Mouse (Mus musculus) embryonic facial prominence, embryonic 11.5 days (tissue): ENCODE measurements around the gene Enpp7. TPM values are rescaled to one million over a fixed set of nuclear protein-coding genes. Genes with fewer than 3 reads are reported as not detected.

Experiments used
- ATAC-seq: fragments of 200-750 bp; cut with Nextera tagmentation; replicated peaks from 2 replicates; pipeline ENCODE4 v1.8.0; 2017; ENCODE audit warnings: low read depth; ENCODE audit not compliant: insufficient number of reproducible peaks, low FRiP score, low TSS enrichment
- DNase-seq: peaks from one replicate; pipeline ENCODE4 v3.0.0-alpha.2; 2015; ENCODE audit warnings: low spot score
- H3K27ac ChIP-seq: fragments of 300-500 bp; sonication (generic); replicated peaks from 2 replicates; pipeline ENCODE4 v1.5.1; 2014; ENCODE audit warnings: mild to moderate bottlenecking, low read depth, low read length, control low read depth
- H3K27me3 ChIP-seq: fragments of 300-500 bp; sonication (generic); 2 replicates; pipeline ENCODE4 v1.6.1; 2014; ENCODE audit warnings: mild to moderate bottlenecking, low read length, moderate library complexity, mixed read lengths; ENCODE audit not compliant: control insufficient read depth, insufficient read depth
- H3K36me3 ChIP-seq: fragments of 300-500 bp; sonication (generic); replicated peaks from 2 replicates; pipeline ENCODE4 v1.6.1; 2014; ENCODE audit warnings: low read depth, mild to moderate bottlenecking, low read length, moderate library complexity, mixed read lengths; ENCODE audit not compliant: control insufficient read depth, insufficient read depth
- H3K4me1 ChIP-seq: fragments of 300-500 bp; sonication (generic); 2 replicates; pipeline ENCODE4 v1.6.1; 2014; ENCODE audit warnings: low read length, mixed read lengths; ENCODE audit not compliant: control insufficient read depth, insufficient read depth
- H3K4me2 ChIP-seq: fragments of 300-500 bp; sonication (generic); 2 replicates; pipeline ENCODE4 v1.6.1; 2014; ENCODE audit warnings: low read depth, mild to moderate bottlenecking, control low read depth, low read length, moderate library complexity
- H3K4me3 ChIP-seq: fragments of 300-500 bp; sonication (generic); 2 replicates; pipeline ENCODE4 v1.5.1; 2014; ENCODE audit warnings: low read depth, low read length, control low read depth
- H3K9ac ChIP-seq: fragments of 300-500 bp; sonication (generic); replicated peaks from 2 replicates; pipeline ENCODE4 v1.6.1; 2014; ENCODE audit warnings: mild to moderate bottlenecking, control low read depth, low read length
- H3K9me3 ChIP-seq: fragments of 300-500 bp; sonication (generic); replicated peaks from 2 replicates; pipeline ENCODE4 v1.6.1; 2016; ENCODE audit warnings: mild to moderate bottlenecking, low read length, inconsistent platforms, mixed read lengths; ENCODE audit not compliant: control insufficient read depth
- WGBS: fragments of 180-500 bp; shearing (Covaris S2); extraction: QIAGEN DNeasy Blood & Tissue Kit; methylation state at CpG from one replicate; pipeline ENCODE4 v1.1.7; 2014; 5-methylcytosine and 5-hydroxymethylcytosine counted together
- polyA plus RNA-seq: library from polyadenylated mRNA; unstranded; fragments of >200 nt; fragmentation: Nextera tagmentation; extraction: Ambion mirVana; gene quantifications from 2 replicates; pipeline ENCODE4 v1.2.1, GENCODE M21; 2014

The Enpp7 gene
- polyA plus RNA-seq, 1 experiment from 2014 or later: not detected

DNA sequence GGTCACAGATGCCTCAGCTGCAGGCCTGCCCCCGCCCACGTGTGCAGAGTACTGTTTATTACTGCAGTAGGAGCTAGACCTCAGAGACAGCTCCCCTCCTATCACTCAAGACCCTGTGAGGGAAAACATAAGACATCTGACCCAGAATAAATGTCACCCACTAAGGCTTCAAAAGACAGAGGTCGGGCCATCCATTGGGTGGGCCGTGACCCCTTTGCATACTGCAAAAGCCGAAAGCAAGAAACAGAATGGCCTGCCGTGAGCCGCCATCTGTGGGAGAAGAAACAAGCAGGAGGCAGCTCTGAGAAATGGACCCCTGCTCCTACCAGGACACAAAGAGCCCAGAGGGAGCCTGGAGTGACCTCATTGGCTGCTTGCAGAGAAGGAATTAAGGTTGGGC is 29.5 kb downstream of the Enpp7 start:
- Histone ChIP-seq H3K27me3 (no peaks in the 10 kb centered on the region), H3K4me3 (no peak overlapping the region), H3K9me3 (no peaks in the 10 kb centered on the region), H3K9ac (no peak overlapping the region), H3K27ac (no peak overlapping the region), H3K4me1 (no peaks in the 10 kb centered on the region), H3K36me3 (no peaks in the 10 kb centered on the region), H3K4me2 (no peak overlapping the region)
- no peak for ATAC-seq
- DNase-seq: no peak
- 55% methylated on average over 7 of the region's 7 CpGs for WGBS

- ATAC-seq (no peak), DNase-seq (no peak)
- no peak overlapping the region for H3K27ac ChIP-seq
- no peaks in the 10 kb centered on the region for H3K27me3 ChIP-seq
- 94% methylated on average over 7 of the region's 7 CpGs for WGBS
- H3K4me2 ChIP-seq: no peak overlapping the region
- no peaks in the 10 kb centered on the region; the same call in 1 of the 2 replicates for H3K36me3 ChIP-seq
- H3K4me3 ChIP-seq: no peak overlapping the region
- no peak overlapping the region for H3K9ac ChIP-seq
- H3K9me3 ChIP-seq: no peaks in the 10 kb centered on the region
- H3K4me1 ChIP-seq: peaks cover 8% of the 10 kb centered on the region
Observed at GRCm38 (mm10) chr11:119021180-119021579, 33.2 kb downstream of the Enpp7 start.

DNA sequence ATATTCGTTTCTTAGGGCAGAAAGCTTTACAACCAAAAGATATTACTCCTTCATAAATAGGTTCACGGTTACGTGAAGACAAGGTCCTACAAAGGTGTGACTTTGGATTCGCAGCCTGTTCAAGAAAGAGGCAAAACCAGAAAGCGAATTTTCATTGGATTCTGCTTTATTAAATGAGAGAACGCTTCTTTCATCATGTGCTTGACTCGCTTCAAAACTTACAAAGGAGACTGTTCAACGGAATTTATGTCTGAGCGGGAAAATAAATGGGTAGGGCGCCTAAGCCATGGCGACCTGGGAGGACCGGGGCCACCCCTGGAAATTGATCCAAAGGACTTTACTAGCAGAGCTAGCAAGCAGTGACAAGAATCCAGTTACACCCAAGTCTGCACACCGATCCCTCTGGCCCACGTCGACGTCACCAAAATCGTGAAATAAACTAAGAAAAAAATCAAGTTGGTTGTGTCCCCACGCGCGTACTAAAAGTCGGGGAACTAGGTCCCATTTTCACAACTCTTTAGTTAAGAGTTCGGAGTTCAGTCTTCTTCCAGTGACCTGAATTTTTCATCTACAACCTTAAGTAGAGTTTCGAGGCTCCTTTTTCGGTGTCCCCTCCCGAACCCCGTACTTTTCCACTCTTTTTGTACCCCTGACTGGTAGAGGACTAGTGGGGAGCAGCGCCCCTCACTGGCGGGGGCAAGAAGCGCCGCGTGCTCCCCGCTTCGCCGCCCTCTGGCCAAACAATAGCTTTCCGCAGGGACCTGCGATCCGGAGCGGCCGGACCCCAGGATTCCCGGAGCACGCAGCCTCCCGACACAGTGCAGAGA is 34.3 kb downstream of the Enpp7 start:
- ATAC-seq (no peak; the same call in 1 of the 2 replicates), DNase-seq (no peak)
- no peaks in the 10 kb centered on the region for H3K9me3 ChIP-seq
- no peaks in the 10 kb centered on the region for H3K27me3 ChIP-seq
- H3K27ac ChIP-seq: peak overlapping the region; percentile 97
- H3K4me3 ChIP-seq: peak overlapping the region; percentile 96
- peaks cover 10% of the 10 kb centered on the region for H3K4me1 ChIP-seq
- peak overlapping the region; percentile 95 for H3K4me2 ChIP-seq
- peak overlapping the region; percentile 99 for H3K9ac ChIP-seq
- 5% methylated on average over 42 of the region's 42 CpGs for WGBS
- H3K36me3 ChIP-seq: peaks cover 9% of the 10 kb centered on the region

DNA sequence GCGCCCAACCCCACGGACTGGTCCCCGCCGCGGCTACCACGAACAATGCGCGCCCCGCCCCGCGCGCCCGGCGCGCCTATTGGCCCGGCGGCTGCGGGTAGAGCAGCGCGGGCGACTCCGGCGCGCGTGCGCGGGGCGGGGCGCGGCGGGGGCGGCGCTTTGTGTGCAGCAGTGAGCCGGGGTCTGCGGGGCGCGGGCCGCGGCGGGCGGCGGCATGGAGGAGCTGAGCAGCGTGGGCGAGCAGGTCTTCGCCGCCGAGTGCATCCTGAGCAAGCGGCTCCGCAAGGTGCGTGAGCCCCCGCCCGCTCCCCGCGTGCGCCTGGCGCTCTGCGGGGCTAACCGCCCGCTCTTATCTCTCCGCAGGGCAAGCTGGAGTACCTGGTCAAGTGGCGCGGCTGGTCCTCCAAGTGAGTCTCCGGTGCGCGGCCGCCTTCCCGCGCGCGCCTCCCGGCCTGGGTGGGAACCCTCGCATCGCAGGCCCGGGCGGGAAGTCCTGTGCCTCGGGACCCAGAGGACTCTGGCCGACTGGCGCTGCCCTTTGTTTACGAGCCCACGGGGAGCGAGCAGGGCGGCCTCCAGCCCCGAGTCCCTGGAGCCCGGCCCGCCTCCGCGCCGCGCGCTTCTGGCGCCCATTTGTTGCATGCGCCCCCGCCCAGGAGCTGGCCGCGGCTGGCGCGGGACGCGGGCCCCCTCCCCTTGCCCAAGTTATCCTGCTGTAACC is 35.1 kb downstream of the Enpp7 start, which contains the start of gene Cbx2:
Cbx2 (plus strand) TSS at position 68 of the 721 bp plus-strand sequence.
- H3K4me2 ChIP-seq: peak within 1 kb of the TSS; percentile 95
- H3K36me3 ChIP-seq: peaks cover 15% of the 10 kb centered on the region
- ATAC-seq: peak; percentile 95
- peak; percentile 97 for DNase-seq
- H3K4me1 ChIP-seq: peaks cover 10% of the 10 kb centered on the region
- peak within 1 kb of the TSS; percentile 99 for H3K9ac ChIP-seq
- H3K27ac ChIP-seq: peak within 1 kb of the TSS; percentile 97
- H3K27me3 ChIP-seq: no peaks in the 10 kb centered on the region
- no peaks in the 10 kb centered on the region for H3K9me3 ChIP-seq
- H3K4me3 ChIP-seq: peak within 1 kb of the TSS; percentile 96
- under 1% methylated on average over 88 of the region's 99 CpGs for WGBS

GRCm38 (mm10) chr11:119023616-119023980 is 35.6 kb downstream of the Enpp7 start:
- peak overlapping the region; percentile 95 for H3K4me2 ChIP-seq
- peak overlapping the region; percentile 97 for H3K27ac ChIP-seq
- peak overlapping the region; percentile 99 for H3K9ac ChIP-seq
- H3K4me1 ChIP-seq: peaks cover 10% of the 10 kb centered on the region
- no peaks in the 10 kb centered on the region for H3K9me3 ChIP-seq
- ATAC-seq (no peak; the same call in 1 of the 2 replicates), DNase-seq (no peak)
- peaks cover 20% of the 10 kb centered on the region for H3K36me3 ChIP-seq
- WGBS: under 1% methylated on average over 15 of the region's 15 CpGs
- peak overlapping the region; percentile 96 for H3K4me3 ChIP-seq
- no peaks in the 10 kb centered on the region for H3K27me3 ChIP-seq

DNA sequence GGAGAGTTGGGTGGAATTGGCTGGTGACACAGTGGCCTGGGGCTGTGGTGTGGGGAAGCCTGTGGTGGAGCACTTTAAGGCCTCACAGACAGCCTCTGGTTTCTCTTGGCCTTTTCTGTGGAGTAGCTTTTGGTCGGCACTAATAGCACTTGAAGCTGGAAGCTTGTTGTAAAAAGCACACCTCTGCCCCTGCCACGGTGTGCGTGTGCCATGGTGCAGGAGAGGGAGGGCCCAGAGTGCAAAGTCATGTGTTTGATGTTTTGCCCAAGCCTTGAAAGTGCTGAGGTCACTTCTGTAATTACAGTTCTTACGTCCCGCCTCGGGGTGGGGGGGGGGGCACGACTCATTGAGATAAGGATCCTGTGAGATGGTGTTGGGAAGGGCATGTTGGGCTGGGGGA is 36.3 kb downstream of the Enpp7 start:
- no peak for ATAC-seq
- 13% methylated on average over 7 of the region's 7 CpGs for WGBS
- DNase-seq: no peak
- peak overlapping the region; percentile 96 for H3K4me3 ChIP-seq
- H3K9me3 ChIP-seq: no peaks in the 10 kb centered on the region
- peak overlapping the region; percentile 97; the same call in 1 of the 2 replicates for H3K27ac ChIP-seq
- peaks cover 10% of the 10 kb centered on the region for H3K4me1 ChIP-seq
- H3K9ac ChIP-seq: peak overlapping the region; percentile 99
- H3K36me3 ChIP-seq: peaks cover 22% of the 10 kb centered on the region
- H3K27me3 ChIP-seq: no peaks in the 10 kb centered on the region
- peak overlapping the region; percentile 95 for H3K4me2 ChIP-seq

DNA sequence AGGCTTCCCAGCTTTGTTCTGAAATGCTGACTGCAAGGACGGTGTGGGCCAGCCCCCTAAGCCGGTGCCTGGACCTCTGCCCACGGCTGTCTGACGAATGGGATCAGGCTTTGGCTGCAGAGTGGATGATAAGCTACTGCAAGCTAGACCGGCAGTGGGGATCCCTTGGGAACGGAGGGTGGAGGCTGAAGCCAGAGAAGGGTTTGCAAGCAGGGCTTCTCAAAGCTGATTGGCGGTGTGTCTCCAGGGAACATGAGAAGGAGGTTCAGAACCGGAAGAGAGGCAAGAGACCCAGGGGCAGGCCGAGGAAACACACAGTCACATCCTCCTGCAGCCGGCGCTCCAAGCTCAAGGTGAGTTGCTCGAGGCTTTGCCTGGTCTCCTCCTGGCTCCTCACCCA is 38.2 kb downstream of the Enpp7 start:
- Histone ChIP-seq H3K9ac (no peak overlapping the region; the same call in 1 of the 2 replicates), H3K4me1 (peaks cover 10% of the 10 kb centered on the region), H3K9me3 (no peaks in the 10 kb centered on the region), H3K4me3 (peak overlapping the region; percentile 3; the same call in 1 of the 2 replicates), H3K27ac (no peak overlapping the region), H3K4me2 (peak overlapping the region; percentile 19), H3K27me3 (no peaks in the 10 kb centered on the region), H3K36me3 (peaks cover 33% of the 10 kb centered on the region)
- DNase-seq: no peak
- WGBS: 56% methylated on average over 12 of the region's 12 CpGs
- no peak for ATAC-seq
